Mouse (Mus musculus): ENCODE measurements around the gene Plpp3. TPM values are rescaled to one million over a fixed set of nuclear protein-coding genes. Genes with fewer than 3 reads are reported as not detected.

The Plpp3 gene
- total and polyA plus RNA-seq, 3 experiments: not detected

- Histone ChIP-seq H3K79me2 (ENCODE audit: control insufficient read depth, insufficient read depth, low read length, poor library complexity) (no peaks in the 10 kb centered on the region), H3K9ac (ENCODE audit: control insufficient read depth, low read depth, low read length, poor library complexity, severe bottlenecking) (no peak overlapping the region), H3K9me3 (replicated peaks; ENCODE audit: insufficient read depth, low read length) (no peaks in the 10 kb centered on the region), H3K36me3 (ENCODE audit: control insufficient read depth in 1 of 2, insufficient read depth in 2 of 2, low read length in 2 of 2) (no peaks in the 10 kb centered on the region), H3K4me3 (ENCODE audit: control insufficient read depth in 1 of 2, insufficient read depth in 1 of 2, low read depth in 2 of 2, low read length in 2 of 2) (no peak overlapping the region), H3K27me3 (ENCODE audit: control insufficient read depth in 1 of 2, insufficient read depth in 2 of 2, low read length in 2 of 2) (no peaks in the 10 kb centered on the region), H3K27ac (ENCODE audit: control insufficient read depth, low read depth, low read length) (no peak overlapping the region), H3K4me1 (ENCODE audit: control insufficient read depth in 1 of 2, insufficient read depth in 2 of 2, low read length in 2 of 2) (no peaks in the 10 kb centered on the region)
- no peak for DNase-seq (ENCODE audit: low read depth, low spot score)
- no peak for TF ChIP-seq ZNF384 (IDR thresholded peaks at IDR 0.05; ENCODE audit: low read depth, low read length)
Measured at GRCm38 (mm10) chr4:105206102-105206501, 49.0 kb downstream of the Plpp3 start.

- H3K27ac ChIP-seq (ENCODE audit: control insufficient read depth, low read depth, low read length): no peak overlapping the region
- no peaks in the 10 kb centered on the region for H3K4me1 ChIP-seq (ENCODE audit: control insufficient read depth in 1 of 2, insufficient read depth in 2 of 2, low read length in 2 of 2)
- H3K9me3 ChIP-seq (replicated peaks; ENCODE audit: insufficient read depth, low read length): no peaks in the 10 kb centered on the region
- no peak overlapping the region for H3K4me3 ChIP-seq (ENCODE audit: control insufficient read depth in 1 of 2, insufficient read depth in 1 of 2, low read depth in 2 of 2, low read length in 2 of 2)
- H3K9ac ChIP-seq (ENCODE audit: control insufficient read depth, low read depth, low read length, poor library complexity, severe bottlenecking): no peak overlapping the region
- no peaks in the 10 kb centered on the region for H3K79me2 ChIP-seq (ENCODE audit: control insufficient read depth, insufficient read depth, low read length, poor library complexity)
- TF ChIP-seq TCF12 (IDR thresholded peaks at IDR 0.05; ENCODE audit: low read depth, low read length) (no peak), SIN3A (IDR thresholded peaks at IDR 0.05; ENCODE audit: low read length) (no peak), BHLHE40 (IDR thresholded peaks at IDR 0.05; ENCODE audit: borderline replicate concordance, low read depth, low read length) (no peak)
- no peaks in the 10 kb centered on the region for H3K27me3 ChIP-seq (ENCODE audit: control insufficient read depth in 1 of 2, insufficient read depth in 2 of 2, low read length in 2 of 2)
- H3K36me3 ChIP-seq (ENCODE audit: control insufficient read depth in 1 of 2, insufficient read depth in 2 of 2, low read length in 2 of 2): no peaks in the 10 kb centered on the region
- DNase-seq (ENCODE audit: low read depth, low spot score): no peak
Measured at GRCm38 (mm10) chr4:105206995-105207394, 49.8 kb downstream of the Plpp3 start.

GRCm38 (mm10) chr4:105207641-105208040 lies 50.5 kb downstream of the Plpp3 start:
- DNase-seq (ENCODE audit: low read depth, low spot score): no peak
- Histone ChIP-seq H3K9me3 (replicated peaks; ENCODE audit: insufficient read depth, low read length) (no peaks in the 10 kb centered on the region), H3K36me3 (ENCODE audit: control insufficient read depth in 1 of 2, insufficient read depth in 2 of 2, low read length in 2 of 2) (no peaks in the 10 kb centered on the region), H3K9ac (ENCODE audit: control insufficient read depth, low read depth, low read length, poor library complexity, severe bottlenecking) (no peak overlapping the region), H3K27ac (ENCODE audit: control insufficient read depth, low read depth, low read length) (no peak overlapping the region), H3K4me1 (ENCODE audit: control insufficient read depth in 1 of 2, insufficient read depth in 2 of 2, low read length in 2 of 2) (no peaks in the 10 kb centered on the region), H3K4me3 (ENCODE audit: control insufficient read depth in 1 of 2, insufficient read depth in 1 of 2, low read depth in 2 of 2, low read length in 2 of 2) (no peak overlapping the region), H3K27me3 (ENCODE audit: control insufficient read depth in 1 of 2, insufficient read depth in 2 of 2, low read length in 2 of 2) (no peaks in the 10 kb centered on the region), H3K79me2 (ENCODE audit: control insufficient read depth, insufficient read depth, low read length, poor library complexity) (no peaks in the 10 kb centered on the region)
- TF ChIP-seq NELFE (IDR thresholded peaks at IDR 0.05; ENCODE audit: low read depth, low read length): no peak
- TF ChIP-seq E2F4 (IDR thresholded peaks at IDR 0.05; ENCODE audit: borderline replicate concordance, low read depth, low read length): no peak
- no peak for TF ChIP-seq GABPA (IDR thresholded peaks at IDR 0.05; ENCODE audit: low read depth, low read length)
- no peak for TF ChIP-seq MAZ (IDR thresholded peaks at IDR 0.05; ENCODE audit: low read depth, low read length)
- TF ChIP-seq SIN3A (IDR thresholded peaks at IDR 0.05; ENCODE audit: low read length): no peak
- TF ChIP-seq ZNF384 (IDR thresholded peaks at IDR 0.05; ENCODE audit: low read depth, low read length): no peak
- no peak for TF ChIP-seq USF1 (IDR thresholded peaks at IDR 0.05; ENCODE audit: low read depth, low read length)
- no peak for TF ChIP-seq ZKSCAN1 (IDR thresholded peaks at IDR 0.05; ENCODE audit: low read depth, low read length)
- TF ChIP-seq UBTF (IDR thresholded peaks at IDR 0.05; ENCODE audit: borderline replicate concordance, insufficient read depth, low read depth, low read length): no peak
